ENCODE assay signal across 13 mouse cellular contexts in genomic region chr1:91183305-91183704, GRCm38 (mm10). TPM values are rescaled to one million over a fixed set of nuclear protein-coding genes. Genes with fewer than 3 reads are reported as not detected.
DNase-seq lines count a peak whose midpoint lies in the region.
"Had no signal": no experiment of that assay in that cellular context is flagged by ENCODE, and none has a peak within 500 bp of the region (broad histone marks: within the 10 kb centered on the region; RNA-seq: fewer than 3 reads in every experiment).

No protein-coding gene starts in this region.

- DNase-seq in right cerebral cortex, postnatal 10 days (ENCODE audit: low spot score in 2 of 2), result peak; percentile 18 to 20
- no peak for DNase-seq in right cerebral cortex, postnatal 25 days
- peak; percentile 51 for DNase-seq in induced T-regulatory cell, adult 2 months (ENCODE audit: low read depth)
- DNase-seq in thymus, postnatal 0 days (ENCODE audit: low spot score), result peak; percentile 86
- no peak for DNase-seq in kidney, postnatal 14 days
- DNase-seq in cerebellum, adult 11-12 months, result no peak
- no peak for DNase-seq in spleen, postnatal 10 days (ENCODE audit: low spot score in 2 of 2)
- DNase-seq: adrenal gland, postnatal 14 days; cerebellum, postnatal 10 days; kidney, adult 18-20 months; kidney, postnatal 10 days had no signal

RNA-seq across cellular contexts. Expression of gene Ramp1, which starts 3.7 kb away (rescaled TPM):
- 156 and 158 TPM in 2 replicates for polyA plus RNA-seq in thymus, postnatal 0 days (2015; fragmentation: Nextera tagmentation; extraction: Ambion mirVana)
- polyA plus RNA-seq: Patski had no signal

RNA-seq across cellular contexts. Expression of gene Rbm44, which starts 38.4 kb away (rescaled TPM):
- 1.4 and 2.1 TPM in 2 replicates for polyA plus RNA-seq in thymus, postnatal 0 days (2015; fragmentation: Nextera tagmentation; extraction: Ambion mirVana)
- polyA plus RNA-seq: C2C12 had no signal

Comparison
In these comparisons a context has a peak if more than half of its experiments do, and no peak if none do; other contexts are left out.
1. DNase-seq: peak in right cerebral cortex, postnatal 10 days (2 of 2), induced T-regulatory cell, adult 2 months (single experiment) and thymus, postnatal 0 days (single experiment); none in right cerebral cortex, postnatal 25 days (single experiment), kidney, postnatal 14 days (single experiment), cerebellum, adult 11-12 months (single experiment) and spleen, postnatal 10 days (0 of 2).